Mouse (Mus musculus): ENCODE data around the gene Ints1. TPM values are rescaled to one million over a fixed set of nuclear protein-coding genes. Genes with fewer than 3 reads are reported as not detected.

Gene Ints1
- polyA plus RNA-seq, 1 experiment from 2014 or later, result 32.3 TPM

- H3K4me3 ChIP-seq (replicated peaks; ENCODE audit: low read length), result no peak overlapping the region
- no peak for ATAC-seq
- no peaks in the 10 kb centered on the region for H3K9me3 ChIP-seq (ENCODE audit: control insufficient read depth, low read length)
- H3K4me1 ChIP-seq (replicated peaks; ENCODE audit: control insufficient read depth, insufficient read depth, low read length), result peaks cover 10% of the 10 kb centered on the region
- H3K9ac ChIP-seq (replicated peaks; ENCODE audit: low read depth, low read length), result no peak overlapping the region
- no peak overlapping the region for H3K27ac ChIP-seq (ENCODE audit: low read length)
- no peaks in the 10 kb centered on the region; the same call in 1 of the 2 replicates for H3K27me3 ChIP-seq (replicated peaks; ENCODE audit: control insufficient read depth, insufficient read depth, low read length)
- H3K4me2 ChIP-seq (ENCODE audit: low read length), result no peak overlapping the region
- 60% methylated on average over 8 of the region's 8 CpGs for WGBS
- H3K36me3 ChIP-seq (ENCODE audit: control insufficient read depth, insufficient read depth), result no peaks in the 10 kb centered on the region
Measured at GRCm38 (mm10) chr5:139730712-139731486, 44.6 kb downstream of the Ints1 start.

GRCm38 (mm10) chr5:139727261-139727660 is 48.2 kb downstream of the Ints1 start:
- Histone ChIP-seq H3K4me2 (ENCODE audit: low read length) (no peak overlapping the region), H3K9me3 (ENCODE audit: control insufficient read depth, low read length) (no peaks in the 10 kb centered on the region), H3K4me1 (replicated peaks; ENCODE audit: control insufficient read depth, insufficient read depth, low read length) (0 out of 2 replicates have a peak, but pooled peaks cover 3% of the 10 kb centered on the region), H3K36me3 (ENCODE audit: control insufficient read depth, insufficient read depth) (no peaks in the 10 kb centered on the region), H3K4me3 (replicated peaks; ENCODE audit: low read length) (no peak overlapping the region), H3K9ac (replicated peaks; ENCODE audit: low read depth, low read length) (no peak overlapping the region), H3K27me3 (replicated peaks; ENCODE audit: control insufficient read depth, insufficient read depth, low read length) (no peaks in the 10 kb centered on the region; the same call in 1 of the 2 replicates), H3K27ac (ENCODE audit: low read length) (no peak overlapping the region)
- no peak for ATAC-seq
- 80% methylated on average over 11 of the region's 11 CpGs for WGBS

- H3K4me3 ChIP-seq (replicated peaks; ENCODE audit: low read length), result no peak overlapping the region
- 0 out of 2 replicates have a peak, but pooled peaks cover 3% of the 10 kb centered on the region for H3K4me1 ChIP-seq (replicated peaks; ENCODE audit: control insufficient read depth, insufficient read depth, low read length)
- H3K27me3 ChIP-seq (replicated peaks; ENCODE audit: control insufficient read depth, insufficient read depth, low read length), result no peaks in the 10 kb centered on the region; the same call in 1 of the 2 replicates
- H3K9ac ChIP-seq (replicated peaks; ENCODE audit: low read depth, low read length), result no peak overlapping the region
- no peak overlapping the region for H3K27ac ChIP-seq (ENCODE audit: low read length)
- H3K9me3 ChIP-seq (ENCODE audit: control insufficient read depth, low read length), result no peaks in the 10 kb centered on the region
- H3K36me3 ChIP-seq (ENCODE audit: control insufficient read depth, insufficient read depth), result no peaks in the 10 kb centered on the region
- 88% methylated on average over 3 of the region's 3 CpGs for WGBS
- no peak for ATAC-seq
- H3K4me2 ChIP-seq (ENCODE audit: low read length), result no peak overlapping the region
Measured at GRCm38 (mm10) chr5:139726186-139726585, 49.3 kb downstream of the Ints1 start.

GRCm38 (mm10) chr5:139724336-139725116 is 50.9 kb downstream of the Ints1 start:
- Histone ChIP-seq H3K9me3 (ENCODE audit: control insufficient read depth, low read length) (no peaks in the 10 kb centered on the region), H3K4me1 (replicated peaks; ENCODE audit: control insufficient read depth, insufficient read depth, low read length) (no peaks in the 10 kb centered on the region), H3K27ac (ENCODE audit: low read length) (no peak overlapping the region), H3K4me3 (replicated peaks; ENCODE audit: low read length) (no peak overlapping the region), H3K27me3 (replicated peaks; ENCODE audit: control insufficient read depth, insufficient read depth, low read length) (no peaks in the 10 kb centered on the region; the same call in 1 of the 2 replicates), H3K4me2 (ENCODE audit: low read length) (no peak overlapping the region), H3K36me3 (ENCODE audit: control insufficient read depth, insufficient read depth) (no peaks in the 10 kb centered on the region), H3K9ac (replicated peaks; ENCODE audit: low read depth, low read length) (no peak overlapping the region)
- no peak for ATAC-seq
- WGBS, result 61% methylated on average over 10 of the region's 10 CpGs

- Histone ChIP-seq H3K4me2 (ENCODE audit: low read length) (no peak overlapping the region), H3K27ac (ENCODE audit: low read length) (no peak overlapping the region), H3K36me3 (ENCODE audit: control insufficient read depth, insufficient read depth) (no peaks in the 10 kb centered on the region), H3K4me3 (replicated peaks; ENCODE audit: low read length) (no peak overlapping the region), H3K4me1 (replicated peaks; ENCODE audit: control insufficient read depth, insufficient read depth, low read length) (no peaks in the 10 kb centered on the region), H3K9ac (replicated peaks; ENCODE audit: low read depth, low read length) (no peak overlapping the region), H3K27me3 (replicated peaks; ENCODE audit: control insufficient read depth, insufficient read depth, low read length) (no peaks in the 10 kb centered on the region), H3K9me3 (ENCODE audit: control insufficient read depth, low read length) (no peaks in the 10 kb centered on the region)
- 80% methylated on average over 9 of the region's 9 CpGs for WGBS
- no peak for ATAC-seq
Measured at GRCm38 (mm10) chr5:139723113-139723512, 52.4 kb downstream of the Ints1 start.

GRCm38 (mm10) chr5:139722709-139723108 is 52.8 kb downstream of the Ints1 start:
- WGBS, result 70% methylated on average over 6 of the region's 6 CpGs
- Histone ChIP-seq H3K36me3 (ENCODE audit: control insufficient read depth, insufficient read depth) (no peaks in the 10 kb centered on the region), H3K4me1 (replicated peaks; ENCODE audit: control insufficient read depth, insufficient read depth, low read length) (no peaks in the 10 kb centered on the region), H3K9ac (replicated peaks; ENCODE audit: low read depth, low read length) (no peak overlapping the region), H3K9me3 (ENCODE audit: control insufficient read depth, low read length) (no peaks in the 10 kb centered on the region), H3K4me2 (ENCODE audit: low read length) (no peak overlapping the region), H3K4me3 (replicated peaks; ENCODE audit: low read length) (no peak overlapping the region), H3K27me3 (replicated peaks; ENCODE audit: control insufficient read depth, insufficient read depth, low read length) (no peaks in the 10 kb centered on the region), H3K27ac (ENCODE audit: low read length) (no peak overlapping the region)
- ATAC-seq, result no peak

GRCm38 (mm10) chr5:139718949-139719348 is 56.5 kb downstream of the Ints1 start:
- no peak for ATAC-seq
- Histone ChIP-seq H3K9ac (replicated peaks; ENCODE audit: low read depth, low read length) (no peak overlapping the region), H3K9me3 (ENCODE audit: control insufficient read depth, low read length) (no peaks in the 10 kb centered on the region), H3K27ac (ENCODE audit: low read length) (no peak overlapping the region), H3K4me1 (replicated peaks; ENCODE audit: control insufficient read depth, insufficient read depth, low read length) (no peaks in the 10 kb centered on the region), H3K4me2 (ENCODE audit: low read length) (no peak overlapping the region), H3K36me3 (ENCODE audit: control insufficient read depth, insufficient read depth) (no peaks in the 10 kb centered on the region), H3K4me3 (replicated peaks; ENCODE audit: low read length) (no peak overlapping the region), H3K27me3 (replicated peaks; ENCODE audit: control insufficient read depth, insufficient read depth, low read length) (no peaks in the 10 kb centered on the region)
- 81% methylated on average over 6 of the region's 7 CpGs for WGBS

GRCm38 (mm10) chr5:139718540-139718939 is 56.9 kb downstream of the Ints1 start:
- Histone ChIP-seq H3K4me3 (replicated peaks; ENCODE audit: low read length) (no peak overlapping the region), H3K27me3 (replicated peaks; ENCODE audit: control insufficient read depth, insufficient read depth, low read length) (no peaks in the 10 kb centered on the region), H3K4me1 (replicated peaks; ENCODE audit: control insufficient read depth, insufficient read depth, low read length) (no peaks in the 10 kb centered on the region), H3K36me3 (ENCODE audit: control insufficient read depth, insufficient read depth) (no peaks in the 10 kb centered on the region), H3K27ac (ENCODE audit: low read length) (no peak overlapping the region), H3K9me3 (ENCODE audit: control insufficient read depth, low read length) (no peaks in the 10 kb centered on the region), H3K9ac (replicated peaks; ENCODE audit: low read depth, low read length) (no peak overlapping the region), H3K4me2 (ENCODE audit: low read length) (no peak overlapping the region)
- 68% methylated on average over 6 of the region's 6 CpGs for WGBS
- no peak for ATAC-seq

GRCm38 (mm10) chr5:139717723-139718122 is 57.8 kb downstream of the Ints1 start:
- WGBS, result 88% methylated on average over 2 of the region's 2 CpGs
- Histone ChIP-seq H3K27me3 (replicated peaks; ENCODE audit: control insufficient read depth, insufficient read depth, low read length) (no peaks in the 10 kb centered on the region), H3K4me1 (replicated peaks; ENCODE audit: control insufficient read depth, insufficient read depth, low read length) (no peaks in the 10 kb centered on the region), H3K27ac (ENCODE audit: low read length) (no peak overlapping the region), H3K36me3 (ENCODE audit: control insufficient read depth, insufficient read depth) (no peaks in the 10 kb centered on the region), H3K9ac (replicated peaks; ENCODE audit: low read depth, low read length) (no peak overlapping the region), H3K4me3 (replicated peaks; ENCODE audit: low read length) (no peak overlapping the region), H3K4me2 (ENCODE audit: low read length) (no peak overlapping the region), H3K9me3 (ENCODE audit: control insufficient read depth, low read length) (no peaks in the 10 kb centered on the region)
- no peak for ATAC-seq

Data from forebrain, embryonic 16.5 days (tissue).